In the genomic region with DNA sequence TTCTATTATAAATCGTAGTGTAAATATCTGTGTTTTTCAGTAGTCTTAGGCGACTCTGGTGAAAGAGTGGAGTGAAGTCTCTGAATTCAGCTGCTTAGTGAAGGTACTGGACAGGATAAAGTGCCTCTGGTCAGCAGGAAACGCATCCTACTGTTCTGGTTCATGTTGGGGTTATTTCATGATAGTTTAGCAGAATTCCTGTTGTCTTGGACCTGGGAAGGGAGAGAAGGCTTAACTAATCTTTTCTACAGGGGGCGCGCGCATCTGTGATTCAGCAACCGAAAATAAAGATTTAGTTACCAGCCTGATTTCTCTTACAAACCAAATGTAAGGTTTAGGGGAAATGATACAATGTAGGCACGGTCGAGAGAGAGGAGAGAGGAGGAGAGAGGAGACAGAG, we compare ENCODE assay signal across 8 mouse cellular contexts. TPM values are rescaled to one million over a fixed set of nuclear protein-coding genes. Genes with fewer than 3 reads are reported as not detected.
DNase-seq lines count a peak whose midpoint lies in the region; ATAC-seq and TF ChIP-seq lines count a peak whose summit lies in the region.

No protein-coding gene starts in this region.

- no peak for ATAC-seq in liver, embryonic 16.5 days (ENCODE audit: low read depth)

- no peaks in the 10 kb centered on the region for H3K27me3 ChIP-seq in liver, embryonic 16.5 days (ENCODE audit: control insufficient read depth, insufficient read depth, low read depth, low read length)

- peak overlapping the region; percentile 55 for H3K4me3 ChIP-seq in bone marrow macrophage, adult 2 months (ENCODE audit: insufficient read depth, low read length)
- H3K4me3 ChIP-seq in liver, embryonic 16.5 days (ENCODE audit: low read depth, low read length): peak overlapping the region; percentile 99

- peak; percentile 47 for DNase-seq in right cerebral cortex, postnatal 4 days
- no peak for DNase-seq in right cerebral cortex, postnatal 25 days
- peak; percentile 58 to 79 for DNase-seq in heart, adult 18-20 months
- DNase-seq in kidney, adult 11 months: peak; percentile 48
- peak; percentile 35 for DNase-seq in retina, postnatal 1 day
- no peak for DNase-seq in spleen, postnatal 4 days (ENCODE audit: low spot score in 2 of 2)

- WGBS in liver, embryonic 16.5 days (ENCODE audit: insufficient replicate concordance): 14% methylated on average over 9 of the region's 9 CpGs

- peak overlapping the region; percentile 65 for H3K9ac ChIP-seq in liver, embryonic 16.5 days (ENCODE audit: low read depth, low read length)

- no peaks in the 10 kb centered on the region for H3K9me3 ChIP-seq in liver, embryonic 16.5 days (replicated peaks; ENCODE audit: control insufficient read depth, low read length)

- peak overlapping the region; percentile 89 for H3K4me2 ChIP-seq in liver, embryonic 16.5 days (ENCODE audit: low read depth, low read length)

- TF ChIP-seq CTCF in bone marrow macrophage, adult 2 months (IDR thresholded peaks at IDR 0.05; ENCODE audit: low read depth, low read length): no peak

- TF ChIP-seq POLR2A in bone marrow macrophage, adult 2 months (IDR thresholded peaks at IDR 0.05; ENCODE audit: borderline replicate concordance, low read depth, low read length): no peak

- H3K4me1 ChIP-seq in bone marrow macrophage, adult 2 months (ENCODE audit: control insufficient read depth, insufficient read depth, low read length): peaks cover 31% of the 10 kb centered on the region
- H3K4me1 ChIP-seq in liver, embryonic 16.5 days (ENCODE audit: control insufficient read depth, low read depth, low read length): peaks cover 23% of the 10 kb centered on the region

- peak overlapping the region; percentile 67 for H3K27ac ChIP-seq in bone marrow macrophage, adult 2 months (ENCODE audit: insufficient read depth, low read depth, low read length)
- peak overlapping the region; percentile 83 for H3K27ac ChIP-seq in liver, embryonic 16.5 days (ENCODE audit: low read length)

- 0 out of 2 replicates have a peak, but pooled peaks cover 3% of the 10 kb centered on the region for H3K36me3 ChIP-seq in liver, embryonic 16.5 days (ENCODE audit: control insufficient read depth, insufficient read depth)

RNA-seq across cellular contexts. Expression of a gene that starts 0.9 kb away (rescaled TPM):
- polyA plus RNA-seq in bone marrow macrophage, adult 2 months (2012; ENCODE audit: insufficient read depth, insufficient read length, missing spikeins): 547 and 575 TPM in 2 replicates
- total RNA-seq in heart, adult 18-20 months (2021): 100 to 1,000 TPM; 366 to 459 TPM
- 209 and 224 TPM in 2 replicates for polyA plus RNA-seq in liver, embryonic 16.5 days (2015; fragmentation: Nextera tagmentation; extraction: Ambion mirVana)

RNA-seq across cellular contexts. Expression of a gene that starts 4.1 kb away (rescaled TPM):
- 0.92 TPM in 1 of 2 replicates, not detected in the other for polyA plus RNA-seq in bone marrow macrophage, adult 2 months (2012; ENCODE audit: insufficient read depth, insufficient read length, missing spikeins)
- under 1 TPM in 1 of 2 experiments, not detected in 1; 0.57 TPM for total RNA-seq in heart, adult 18-20 months (2021)
- polyA plus RNA-seq in liver, embryonic 16.5 days (2015; fragmentation: Nextera tagmentation; extraction: Ambion mirVana): 3.4 and 3.6 TPM in 2 replicates

RNA-seq across cellular contexts. Expression of a gene that starts 5.0 kb away (rescaled TPM):
- polyA plus RNA-seq in bone marrow macrophage, adult 2 months (2012; ENCODE audit: insufficient read depth, insufficient read length, missing spikeins): 44.7 and 69.0 TPM in 2 replicates
- total RNA-seq in heart, adult 18-20 months (2021): 10 to 100 TPM; 17.8 to 23.7 TPM
- polyA plus RNA-seq in liver, embryonic 16.5 days (2015; fragmentation: Nextera tagmentation; extraction: Ambion mirVana): 64.5 and 79.5 TPM in 2 replicates

RNA-seq across cellular contexts. Expression of a gene that starts 8.4 kb away (rescaled TPM):
- not detected in 2 replicates for polyA plus RNA-seq in bone marrow macrophage, adult 2 months (2012; ENCODE audit: insufficient read depth, insufficient read length, missing spikeins)
- total RNA-seq in heart, adult 18-20 months (2021): not detected
- 0.05 and 0.20 TPM in 2 replicates for polyA plus RNA-seq in liver, embryonic 16.5 days (2015; fragmentation: Nextera tagmentation; extraction: Ambion mirVana)

RNA-seq across cellular contexts. Expression of a gene that starts 25.7 kb away (rescaled TPM):
- polyA plus RNA-seq in bone marrow macrophage, adult 2 months (2012; ENCODE audit: insufficient read depth, insufficient read length, missing spikeins): 44.4 and 47.3 TPM in 2 replicates
- 10 to 100 TPM; 29.3 to 31.7 TPM for total RNA-seq in heart, adult 18-20 months (2021)
- polyA plus RNA-seq in liver, embryonic 16.5 days (2015; fragmentation: Nextera tagmentation; extraction: Ambion mirVana): 19.4 and 20.5 TPM in 2 replicates

Comparison
In these comparisons a context has a peak if more than half of its experiments do, and no peak if none do; other contexts are left out.
1. DNase-seq: peak in right cerebral cortex, postnatal 4 days (single experiment), heart, adult 18-20 months (2 of 2), kidney, adult 11 months (single experiment) and retina, postnatal 1 day (single experiment); none in right cerebral cortex, postnatal 25 days (single experiment) and spleen, postnatal 4 days (0 of 2).